Mouse (Mus musculus) embryonic facial prominence, embryonic 12.5 days (tissue): ENCODE measurements around the gene St6galnac3. TPM values are rescaled to one million over a fixed set of nuclear protein-coding genes. Genes with fewer than 3 reads are reported as not detected.

Experiments
- ATAC-seq: fragments of 200-750 bp; cut with Nextera tagmentation; 2 replicates; pipeline ENCODE4 v1.8.0; 2017; ENCODE audit not compliant: insufficient number of reproducible peaks, insufficient read depth, low FRiP score, low TSS enrichment
- H3K27ac ChIP-seq: fragments of 300-500 bp; sonication (generic); 2 replicates; pipeline ENCODE4 v1.5.1; 2016; ENCODE audit warnings: mild to moderate bottlenecking
- H3K27me3 ChIP-seq: fragments of 300-500 bp; sonication (generic); 2 replicates; pipeline ENCODE4 v1.6.1; 2016; ENCODE audit warnings: mild to moderate bottlenecking, moderate library complexity
- H3K36me3 ChIP-seq: fragments of 300-500 bp; sonication (generic); 2 replicates; pipeline ENCODE4 v1.6.1; 2016; ENCODE audit warnings: mild to moderate bottlenecking
- H3K4me1 ChIP-seq: fragments of 300-500 bp; sonication (generic); 2 replicates; pipeline ENCODE4 v1.6.1; 2016
- H3K4me2 ChIP-seq: fragments of 300-500 bp; sonication (generic); replicated peaks from 2 replicates; pipeline ENCODE4 v1.6.1; 2016; ENCODE audit warnings: mild to moderate bottlenecking, moderate library complexity
- H3K4me3 ChIP-seq: fragments of 300-500 bp; sonication (generic); 2 replicates; pipeline ENCODE4 v1.5.1; 2016; ENCODE audit warnings: mild to moderate bottlenecking
- H3K9ac ChIP-seq: fragments of 300-500 bp; sonication (generic); 2 replicates; pipeline ENCODE4 v1.6.1; 2016; ENCODE audit warnings: mild to moderate bottlenecking, moderate library complexity
- H3K9me3 ChIP-seq: fragments of 300-500 bp; sonication (generic); 2 replicates; pipeline ENCODE4 v1.6.1; 2016; ENCODE audit warnings: mild to moderate bottlenecking, moderate library complexity
- WGBS: fragments of 180-500 bp; shearing (Covaris S2); methylation state at CpG from one replicate; pipeline ENCODE4 v1.1.7; 2016; 5-methylcytosine and 5-hydroxymethylcytosine counted together
- polyA plus RNA-seq: library from polyadenylated mRNA; unstranded; fragments of >200 nt; fragmentation: Nextera tagmentation; extraction: Ambion mirVana; gene quantifications from 2 replicates; pipeline ENCODE4 v1.2.1, GENCODE M21; 2016

St6galnac3 gene
- polyA plus RNA-seq, 1 experiment from 2014 or later, result 70.2 TPM

GRCm38 (mm10) chr3:153682303-153682702, 42.7 kb downstream of the St6galnac3 start:
- H3K9me3 ChIP-seq, result no peaks in the 10 kb centered on the region
- ATAC-seq, result no peak
- H3K9ac ChIP-seq, result no peak overlapping the region
- H3K4me3 ChIP-seq, result no peak overlapping the region
- H3K4me2 ChIP-seq, result no peak overlapping the region
- H3K27me3 ChIP-seq, result no peaks in the 10 kb centered on the region
- H3K36me3 ChIP-seq, result no peaks in the 10 kb centered on the region
- no peak overlapping the region for H3K27ac ChIP-seq
- WGBS, result 89% methylated on average over 10 of the region's 10 CpGs
- H3K4me1 ChIP-seq, result peaks cover 5% of the 10 kb centered on the region; the same call in 1 of the 2 replicates

GRCm38 (mm10) chr3:153681720-153682119, 43.3 kb downstream of the St6galnac3 start:
- Histone ChIP-seq H3K4me2 (no peak overlapping the region), H3K4me3 (no peak overlapping the region), H3K9me3 (no peaks in the 10 kb centered on the region), H3K36me3 (no peaks in the 10 kb centered on the region), H3K27me3 (no peaks in the 10 kb centered on the region), H3K27ac (no peak overlapping the region), H3K9ac (no peak overlapping the region), H3K4me1 (peaks cover 7% of the 10 kb centered on the region; the same call in 1 of the 2 replicates)
- 94% methylated on average over 9 of the region's 9 CpGs for WGBS
- no peak for ATAC-seq

- Histone ChIP-seq H3K9me3 (no peaks in the 10 kb centered on the region), H3K4me1 (peaks cover 24% of the 10 kb centered on the region), H3K27me3 (no peaks in the 10 kb centered on the region), H3K4me2 (no peak overlapping the region), H3K27ac (no peak overlapping the region), H3K4me3 (no peak overlapping the region), H3K9ac (no peak overlapping the region), H3K36me3 (no peaks in the 10 kb centered on the region)
- no peak for ATAC-seq
- 33% methylated on average over 7 of the region's 7 CpGs for WGBS
Observed at GRCm38 (mm10) chr3:153675832-153676231, 49.1 kb downstream of the St6galnac3 start.

- peak; percentile 13; the same call in 1 of the 2 replicates for ATAC-seq
- Histone ChIP-seq H3K27ac (no peak overlapping the region), H3K9ac (no peak overlapping the region), H3K36me3 (no peaks in the 10 kb centered on the region), H3K4me2 (no peak overlapping the region), H3K9me3 (no peaks in the 10 kb centered on the region), H3K4me3 (no peak overlapping the region), H3K4me1 (peaks cover 24% of the 10 kb centered on the region), H3K27me3 (no peaks in the 10 kb centered on the region)
- 40% methylated on average over 12 of the region's 12 CpGs for WGBS
Observed at GRCm38 (mm10) chr3:153675073-153675472, 49.9 kb downstream of the St6galnac3 start.

- Histone ChIP-seq H3K4me1 (peaks cover 24% of the 10 kb centered on the region), H3K27me3 (no peaks in the 10 kb centered on the region), H3K36me3 (no peaks in the 10 kb centered on the region), H3K4me2 (no peak overlapping the region), H3K9ac (no peak overlapping the region), H3K27ac (no peak overlapping the region), H3K9me3 (no peaks in the 10 kb centered on the region), H3K4me3 (no peak overlapping the region)
- ATAC-seq, result no peak
- 82% methylated on average over 8 of the region's 8 CpGs for WGBS
Observed at GRCm38 (mm10) chr3:153674359-153674758, 50.6 kb downstream of the St6galnac3 start.

- H3K27ac ChIP-seq, result no peak overlapping the region
- H3K36me3 ChIP-seq, result no peaks in the 10 kb centered on the region
- H3K4me3 ChIP-seq, result no peak overlapping the region
- H3K27me3 ChIP-seq, result no peaks in the 10 kb centered on the region
- whole genome bisulfite sequencing, result 82% methylated on average over 12 of the region's 12 CpGs
- ATAC-seq, result no peak
- no peaks in the 10 kb centered on the region for H3K9me3 ChIP-seq
- no peak overlapping the region for H3K4me2 ChIP-seq
- no peak overlapping the region for H3K9ac ChIP-seq
- H3K4me1 ChIP-seq, result peaks cover 30% of the 10 kb centered on the region
Observed at GRCm38 (mm10) chr3:153673451-153673850, 51.5 kb downstream of the St6galnac3 start.

- Histone ChIP-seq H3K4me2 (no peak overlapping the region), H3K4me3 (no peak overlapping the region), H3K4me1 (peaks cover 27% of the 10 kb centered on the region), H3K36me3 (no peaks in the 10 kb centered on the region), H3K9me3 (no peaks in the 10 kb centered on the region), H3K9ac (no peak overlapping the region), H3K27me3 (no peaks in the 10 kb centered on the region), H3K27ac (no peak overlapping the region)
- 84% methylated on average over 10 of the region's 10 CpGs for WGBS
- no peak for ATAC-seq
Observed at GRCm38 (mm10) chr3:153670953-153671674, 53.9 kb downstream of the St6galnac3 start.

- Histone ChIP-seq H3K9me3 (no peaks in the 10 kb centered on the region), H3K9ac (no peak overlapping the region), H3K27me3 (no peaks in the 10 kb centered on the region), H3K27ac (no peak overlapping the region), H3K4me1 (peaks cover 17% of the 10 kb centered on the region; the same call in 1 of the 2 replicates), H3K4me2 (no peak overlapping the region), H3K4me3 (no peak overlapping the region), H3K36me3 (no peaks in the 10 kb centered on the region)
- no peak for ATAC-seq
- WGBS, result 93% methylated on average over 13 of the region's 13 CpGs
Observed at GRCm38 (mm10) chr3:153669737-153670435, 55.1 kb downstream of the St6galnac3 start.

- 81% methylated on average over 8 of the region's 8 CpGs for WGBS
Observed at GRCm38 (mm10) chr3:153669329-153669728, 55.6 kb downstream of the St6galnac3 start.

GRCm38 (mm10) chr3:153668447-153669290, 56.3 kb downstream of the St6galnac3 start:
- ATAC-seq, result 0 out of 2 replicates have a peak, but pooled peaks have one; percentile 36
- H3K4me3 ChIP-seq, result no peak overlapping the region
- H3K4me1 ChIP-seq, result peaks cover 20% of the 10 kb centered on the region; the same call in 1 of the 2 replicates
- H3K36me3 ChIP-seq, result no peaks in the 10 kb centered on the region
- WGBS, result 69% methylated on average over 21 of the region's 21 CpGs
- H3K4me2 ChIP-seq, result no peak overlapping the region
- no peaks in the 10 kb centered on the region for H3K9me3 ChIP-seq
- no peaks in the 10 kb centered on the region for H3K27me3 ChIP-seq
- no peak overlapping the region for H3K27ac ChIP-seq
- H3K9ac ChIP-seq, result no peak overlapping the region

More at GRCm38 (mm10) chr3:153669329-153669728, 55.6 kb downstream of the St6galnac3 start:
- no peak overlapping the region for H3K4me2 ChIP-seq
- ATAC-seq, result no peak
- no peak overlapping the region for H3K27ac ChIP-seq
- H3K9me3 ChIP-seq, result no peaks in the 10 kb centered on the region
- no peak overlapping the region for H3K4me3 ChIP-seq
- no peak overlapping the region for H3K9ac ChIP-seq
- peaks cover 16% of the 10 kb centered on the region; the same call in 1 of the 2 replicates for H3K4me1 ChIP-seq
- H3K27me3 ChIP-seq, result no peaks in the 10 kb centered on the region
- no peaks in the 10 kb centered on the region for H3K36me3 ChIP-seq

- 88% methylated on average over 5 of the region's 5 CpGs for WGBS
- Histone ChIP-seq H3K4me3 (no peak overlapping the region), H3K4me2 (no peak overlapping the region), H3K4me1 (peaks cover 29% of the 10 kb centered on the region), H3K27ac (no peak overlapping the region), H3K9me3 (no peaks in the 10 kb centered on the region), H3K36me3 (no peaks in the 10 kb centered on the region), H3K27me3 (no peaks in the 10 kb centered on the region), H3K9ac (no peak overlapping the region)
- ATAC-seq, result no peak
Observed at GRCm38 (mm10) chr3:153664696-153665095, 60.3 kb downstream of the St6galnac3 start.
